Mouse (Mus musculus): ENCODE data around the gene Strn. TPM values are rescaled to one million over a fixed set of nuclear protein-coding genes. Genes with fewer than 3 reads are reported as not detected.

Strn gene
- 7.3 and 9.1 TPM in 2 replicates for polyA plus RNA-seq (2012; rRNA removed; ENCODE audit: low replicate concordance)

GRCm38 (mm10) chr17:78737096-78737495 lies at the start of gene Strn:
Strn (minus strand) TSS chr17:78737196.

Other genes with a start within 250 kb of the Strn start
- gene Vit, start 229.1 kb downstream of the Strn start, polyA plus RNA-seq (2012; rRNA removed; ENCODE audit: low replicate concordance), result 1.3 and 1.8 TPM in 2 replicates
- gene Heatr5b, start 98.2 kb upstream of the Strn start, polyA plus RNA-seq (2012; rRNA removed; ENCODE audit: low replicate concordance), result 17.5 and 31.2 TPM in 2 replicates
- gene Gpatch11, start 98.4 kb upstream of the Strn start, polyA plus RNA-seq (2012; rRNA removed; ENCODE audit: low replicate concordance), result 5.3 and 11.8 TPM in 2 replicates
- 2.8 and 4.2 TPM in 2 replicates for gene Eif2ak2, start 145.4 kb upstream of the Strn start, polyA plus RNA-seq (2012; rRNA removed; ENCODE audit: low replicate concordance)
- gene Sult6b1, start 169.8 kb upstream of the Strn start, polyA plus RNA-seq (2012; rRNA removed; ENCODE audit: low replicate concordance), result not detected in 2 replicates
- gene Cebpzos, start 179.3 kb upstream of the Strn start, polyA plus RNA-seq (2012; rRNA removed; ENCODE audit: low replicate concordance), result 3.8 and 8.9 TPM in 2 replicates
- 2.5 and 11.0 TPM in 2 replicates for gene Cebpz, start 199.9 kb upstream of the Strn start, polyA plus RNA-seq (2012; rRNA removed; ENCODE audit: low replicate concordance)
- 5.1 and 11.6 TPM in 2 replicates for gene Ndufaf7, start 199.9 kb upstream of the Strn start, polyA plus RNA-seq (2012; rRNA removed; ENCODE audit: low replicate concordance)